In genomic region chr1:92775908-92776307, GRCm38 (mm10) we compare ENCODE assay signal across 23 mouse cellular contexts.
"Had no signal": no experiment of that assay in that cellular context is flagged by ENCODE, and none has a peak within 500 bp of the region (broad histone marks: within the 10 kb centered on the region; RNA-seq: fewer than 3 reads in every experiment).

No protein-coding gene starts in this region.

- H3K9ac ChIP-seq: embryonic facial prominence, embryonic 12.5 days; embryonic facial prominence, embryonic 13.5 days; embryonic facial prominence, embryonic 15.5 days; forebrain, embryonic 12.5 days; forebrain, embryonic 13.5 days; forebrain, embryonic 15.5 days; forebrain, postnatal 0 days had no signal

- H3K36me3 ChIP-seq: embryonic facial prominence, embryonic 10.5 days; embryonic facial prominence, embryonic 12.5 days; embryonic facial prominence, embryonic 13.5 days; embryonic facial prominence, embryonic 15.5 days; forebrain, embryonic 10.5 days; forebrain, embryonic 12.5 days; forebrain, embryonic 15.5 days had no signal

- H3K4me2 ChIP-seq: embryonic facial prominence, embryonic 12.5 days; embryonic facial prominence, embryonic 15.5 days; forebrain, embryonic 12.5 days; forebrain, embryonic 13.5 days; forebrain, embryonic 15.5 days had no signal

- H3K27ac ChIP-seq: embryonic facial prominence, embryonic 12.5 days; embryonic facial prominence, embryonic 13.5 days; embryonic facial prominence, embryonic 15.5 days; forebrain, embryonic 12.5 days; forebrain, embryonic 13.5 days; forebrain, embryonic 15.5 days had no signal

- H3K27me3 ChIP-seq: forebrain, embryonic 12.5 days; forebrain, embryonic 13.5 days; forebrain, embryonic 15.5 days had no signal

- ATAC-seq: forebrain, embryonic 13.5 days; forebrain, embryonic 14.5 days; forebrain, embryonic 15.5 days; forebrain, embryonic 16.5 days; forebrain, postnatal 0 days had no signal

- H3K9me3 ChIP-seq: embryonic facial prominence, embryonic 10.5 days; embryonic facial prominence, embryonic 12.5 days; embryonic facial prominence, embryonic 13.5 days; embryonic facial prominence, embryonic 15.5 days; forebrain, embryonic 10.5 days; forebrain, embryonic 12.5 days; forebrain, embryonic 13.5 days; forebrain, embryonic 15.5 days had no signal

- H3K4me3 ChIP-seq: embryonic facial prominence, embryonic 10.5 days; embryonic facial prominence, embryonic 12.5 days; embryonic facial prominence, embryonic 13.5 days; embryonic facial prominence, embryonic 15.5 days; erythroblast, embryonic 14.5 days; forebrain, embryonic 10.5 days; forebrain, embryonic 12.5 days; forebrain, embryonic 13.5 days; forebrain, embryonic 15.5 days had no signal

- DNase-seq: cerebellum, adult 2 months; cerebellum, adult 8-10 months; cerebellum, adult 9-10 months; cerebellum, adult 9-11 months; cerebellum, postnatal 14 days; cerebellum, postnatal 25 days; cerebellum, postnatal 36 days; embryo, embryonic 11 days; forebrain, postnatal 0 days; gastrocnemius, postnatal 10 days; gastrocnemius, postnatal 14 days; gastrocnemius, postnatal 25 days had no signal
